ENCODE assay signal across 8 mouse cellular contexts in genomic region chr3:98379236-98379635, GRCm38 (mm10). TPM values are rescaled to one million over a fixed set of nuclear protein-coding genes. Genes with fewer than 3 reads are reported as not detected.
DNase-seq lines count a peak whose midpoint lies in the region.
"Had no signal": no experiment of that assay in that cellular context is flagged by ENCODE, and none has a peak within 500 bp of the region (broad histone marks: within the 10 kb centered on the region; RNA-seq: fewer than 3 reads in every experiment).

No protein-coding gene starts in this region.

- intact Hi-C loops in left cerebral cortex, postnatal 25 days (cut with DNase I) = no loop called here

- DNase-seq in lung, postnatal 10 days = peak; percentile 40
- no peak for DNase-seq in lung, postnatal 14 days
- peak; percentile 4 for DNase-seq in adrenal gland, postnatal 25 days
- peak; percentile 90 for DNase-seq in kidney, adult 9 months
- DNase-seq in yolk sac, embryonic 10.5 days (ENCODE audit: low spot score) = peak; percentile 66
- DNase-seq in left cerebral cortex, postnatal 25 days (ENCODE audit: low spot score in 2 of 2) = no peak
- DNase-seq in spleen, postnatal 10 days (ENCODE audit: low spot score in 2 of 2) = no peak
- DNase-seq: cerebellum, postnatal 36 days had no signal

RNA-seq across cellular contexts. Expression of gene Zfp697, which starts 3.0 kb away (rescaled TPM):
- 6.1 and 6.2 TPM in 2 replicates for total RNA-seq in adrenal gland, postnatal 25 days (2021)
- total RNA-seq in left cerebral cortex, postnatal 25 days (2021) = 10 to 100 TPM; 33.6 to 34.9 TPM

RNA-seq across cellular contexts. Expression of gene Phgdh, which starts 39.4 kb away (rescaled TPM):
- 15.4 and 17.6 TPM in 2 replicates for total RNA-seq in adrenal gland, postnatal 25 days (2021)
- 10 to 100 TPM; 51.7 to 54.5 TPM for total RNA-seq in left cerebral cortex, postnatal 25 days (2021)

Comparison
In these comparisons a context has a peak if more than half of its experiments do, and no peak if none do; other contexts are left out.
1. DNase-seq: peak in lung, postnatal 10 days (single experiment), adrenal gland, postnatal 25 days (single experiment), kidney, adult 9 months (single experiment) and yolk sac, embryonic 10.5 days (single experiment); none in lung, postnatal 14 days (single experiment), left cerebral cortex, postnatal 25 days (0 of 2) and spleen, postnatal 10 days (0 of 2).